Mouse (Mus musculus) CD4-positive, CD25-positive, alpha-beta regulatory T cell, adult 9 weeks (primary cell): ENCODE measurements around the gene Vegfd. TPM values are rescaled to one million over a fixed set of nuclear protein-coding genes. Genes with fewer than 3 reads are reported as not detected.

ENCODE experiments used
- polyA plus RNA-seq: library from polyadenylated mRNA; unstranded; fragments of 100-300 nt; shearing (Covaris generic); gene quantifications from one replicate; pipeline ENCODE4 v1.2.1, GENCODE M21; 2017

Vegfd gene
- not detected for polyA plus RNA-seq

GRCm38 (mm10) chrX:164373081-164373480, at the start of gene Vegfd:
TSS of gene Vegfd (plus strand) at chrX:164373378.

GRCm38 (mm10) chrX:164419471-164419939, 46.3 kb downstream of the Vegfd start, which contains the start of gene Piga:
TSS of gene Piga (plus strand) at chrX:164419787.

GRCm38 (mm10) chrX:164436709-164437108, 63.5 kb downstream of the Vegfd start, which contains the start of gene Asb11:
TSS of gene Asb11 (plus strand) at chrX:164436994.

Other genes starting within 250 kb of the Vegfd start
- not detected for gene Ace2, start 234.0 kb upstream of the Vegfd start, polyA plus RNA-seq
- not detected for gene Bmx, start 115.2 kb upstream of the Vegfd start, polyA plus RNA-seq
- not detected for gene Pir, start 104.0 kb upstream of the Vegfd start, polyA plus RNA-seq
- 13.5 TPM for gene Piga, start 46.4 kb downstream of the Vegfd start, polyA plus RNA-seq
- gene Asb11, start 63.6 kb downstream of the Vegfd start, polyA plus RNA-seq = not detected
- gene Asb9, start 132.9 kb downstream of the Vegfd start, polyA plus RNA-seq = not detected